Mouse (Mus musculus): ENCODE results near the gene Wwc2.

The Wwc2 gene

DNA sequence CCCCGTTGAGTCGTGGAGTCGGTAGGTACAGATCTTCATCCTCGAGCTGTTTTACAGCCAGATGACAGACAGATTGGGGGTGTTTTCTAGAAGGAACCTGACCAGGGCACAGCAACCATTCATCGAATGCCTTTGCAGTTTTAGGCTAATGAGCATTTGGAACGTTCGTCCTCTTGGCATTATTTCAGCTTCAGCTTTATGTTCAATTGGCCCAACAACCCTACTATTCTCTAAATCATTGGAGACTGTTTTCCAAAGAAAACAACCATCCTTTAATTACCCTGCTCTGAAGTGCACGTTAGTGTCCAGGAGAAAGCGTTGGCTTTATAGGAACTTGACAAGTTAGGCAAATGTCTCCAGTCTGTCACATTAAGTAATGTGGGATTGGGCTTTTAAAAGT, 54.3 kb downstream of the Wwc2 start:
- no peak for DNase-seq

DNA sequence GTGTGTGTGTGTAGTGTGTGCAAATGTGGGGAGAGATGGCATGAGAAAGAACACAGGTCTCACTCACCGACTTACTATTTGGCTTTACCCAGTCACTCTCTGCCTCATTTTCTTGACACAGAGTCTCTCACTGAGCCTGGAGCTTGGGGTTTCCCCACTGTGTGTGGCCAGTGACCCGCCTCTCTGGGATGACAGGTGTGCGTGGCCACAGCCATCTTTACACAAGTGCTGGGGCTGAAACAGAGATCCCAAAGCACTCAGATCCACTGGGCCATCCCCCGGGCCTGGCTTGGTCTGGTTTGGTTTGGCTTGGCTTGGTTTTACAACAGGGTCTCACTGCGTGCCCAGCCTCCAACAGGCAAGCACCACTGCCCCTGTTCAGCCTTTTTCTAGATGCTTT, 55.3 kb downstream of the Wwc2 start:
- no peak for DNase-seq

DNA sequence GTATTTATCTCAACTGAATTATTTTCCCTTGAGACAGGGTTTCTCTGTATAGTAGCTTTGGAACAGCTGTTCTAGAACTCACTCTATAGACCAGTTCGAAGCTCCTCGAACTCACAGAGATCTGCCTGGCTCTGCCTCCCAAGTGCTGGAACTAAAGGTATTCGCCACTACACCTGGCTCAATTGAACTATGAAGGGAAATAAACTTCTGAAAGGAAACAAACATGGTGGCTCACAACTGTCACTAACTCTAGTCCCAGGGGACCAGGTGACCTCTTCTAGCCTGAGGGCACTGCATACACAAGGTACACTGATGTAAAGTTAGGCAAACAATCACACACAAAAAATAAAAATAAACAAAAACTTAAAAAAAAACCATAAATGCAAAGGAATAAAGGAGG, 57.6 kb downstream of the Wwc2 start:
- DNase-seq, result no peak

DNA sequence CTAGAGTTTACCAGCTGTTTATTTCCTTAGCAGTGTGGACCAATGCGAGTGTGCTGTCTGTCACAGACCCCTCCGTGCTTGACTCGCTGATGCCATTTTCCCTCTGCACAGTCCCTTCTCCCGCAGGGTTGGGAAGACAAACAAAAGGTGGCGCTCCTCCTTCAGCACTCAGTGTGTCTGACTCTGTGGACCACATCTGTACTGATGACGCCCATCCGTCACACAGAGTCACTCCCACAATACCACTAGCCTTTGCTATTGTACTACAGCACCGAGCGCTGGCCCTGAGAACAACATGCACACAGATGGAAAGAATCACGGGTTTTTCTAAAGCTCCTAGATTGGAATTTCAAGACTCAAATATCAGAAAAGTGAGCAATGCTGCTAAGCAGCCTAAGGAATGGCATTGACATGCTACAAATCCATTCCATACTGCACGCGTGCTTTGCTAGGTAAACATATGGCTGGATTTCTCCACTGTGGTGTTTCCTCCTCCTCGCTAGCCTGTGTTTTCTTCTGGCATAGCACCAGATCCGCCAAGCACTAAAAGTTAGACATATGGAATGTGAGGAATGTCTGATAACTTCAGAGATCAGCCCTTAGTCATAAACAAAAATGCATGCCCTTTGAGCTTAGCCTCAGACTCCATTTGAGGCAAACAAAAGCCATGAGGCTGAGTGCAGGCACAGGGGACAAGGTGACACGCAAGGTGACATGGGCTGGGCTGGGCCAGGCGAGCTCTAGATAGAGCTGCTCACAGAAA, 58.5 kb downstream of the Wwc2 start:
- DNase-seq, result peak; percentile 48

DNA sequence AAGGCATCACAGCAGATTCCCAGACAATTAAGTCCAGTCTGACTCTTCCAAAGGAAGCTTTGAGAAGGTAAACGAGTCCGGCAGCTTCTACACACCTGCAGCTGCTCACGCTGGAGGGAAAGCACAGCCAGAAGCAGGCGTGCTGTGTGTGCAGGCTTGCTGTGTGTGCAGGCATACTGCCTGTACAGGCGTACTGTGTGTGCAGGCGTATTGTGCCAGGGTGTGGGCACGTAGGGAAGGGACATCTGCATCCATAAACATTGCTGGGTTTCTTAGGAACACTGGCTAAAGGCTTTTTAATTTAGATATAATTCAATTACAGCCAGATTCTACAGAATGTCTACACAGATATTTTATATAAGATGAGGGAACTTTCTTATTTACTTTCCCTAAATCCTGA, 59.4 kb downstream of the Wwc2 start:
- DNase-seq, result peak; percentile 41

DNA sequence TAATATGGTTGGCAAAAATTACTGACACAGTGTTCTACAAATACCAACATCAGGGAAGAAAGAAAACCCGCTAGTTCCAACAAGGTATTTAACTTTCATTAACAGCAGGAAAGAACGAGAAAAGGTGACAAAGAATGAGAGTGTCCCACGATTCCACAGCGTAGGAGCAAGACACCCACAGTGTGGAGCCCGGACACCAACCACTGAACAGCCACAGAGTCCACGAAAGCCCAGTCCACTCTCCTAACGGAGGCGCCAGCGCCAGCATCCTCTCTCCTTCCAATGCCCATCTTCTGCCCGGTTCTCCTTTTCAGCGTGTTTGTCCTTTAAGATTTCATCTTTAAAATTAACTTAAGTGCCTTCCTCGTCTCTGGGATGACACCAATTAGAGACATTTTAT, 61.1 kb downstream of the Wwc2 start:
- no peak for DNase-seq

DNA sequence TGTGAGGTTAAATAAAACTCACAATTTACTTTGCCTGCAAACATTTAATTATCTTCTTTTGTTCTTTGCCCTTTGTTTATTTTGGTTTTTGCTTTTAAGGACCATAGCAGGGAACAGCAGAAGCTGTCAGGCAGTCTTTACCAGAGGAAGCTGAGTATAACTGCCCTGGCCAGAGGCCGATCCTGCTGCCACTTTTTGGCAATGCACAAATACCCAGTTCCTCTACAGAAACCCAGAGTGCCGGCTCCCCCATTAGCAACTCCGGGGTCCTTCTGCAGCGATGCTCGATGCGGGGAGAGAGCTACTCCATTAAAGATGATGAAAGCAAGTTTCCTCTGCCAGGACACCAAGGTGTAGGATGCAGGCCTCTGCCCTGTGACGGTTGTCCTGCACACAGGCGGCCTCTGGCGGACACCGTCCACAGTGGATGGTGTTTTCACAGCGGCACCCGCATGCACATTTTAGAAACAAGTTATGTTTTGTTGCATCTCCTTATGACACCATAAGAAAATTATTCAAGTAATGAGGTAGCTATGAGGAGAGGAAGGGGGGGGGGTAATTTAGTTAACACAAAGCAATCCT, 62.0 kb downstream of the Wwc2 start:
- no peak for DNase-seq

DNA sequence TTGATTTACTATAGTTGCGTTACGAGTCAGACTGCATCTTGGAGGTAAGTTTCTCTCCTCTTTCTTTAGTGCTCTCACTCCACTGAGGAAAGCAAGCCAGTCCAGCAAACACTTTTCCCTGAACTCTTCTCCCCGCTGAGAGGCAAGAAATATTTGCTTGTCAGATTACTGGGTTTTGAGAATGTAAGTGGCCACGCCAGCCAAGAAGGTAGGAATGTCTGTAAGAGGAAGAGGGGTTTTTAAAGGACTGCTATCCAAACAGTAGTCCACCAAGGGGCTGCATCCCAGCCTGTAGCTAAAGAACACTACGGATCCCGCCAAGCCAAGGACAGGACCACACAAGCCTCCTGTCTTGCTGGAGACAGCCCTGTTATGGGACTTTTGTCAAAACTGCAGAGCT, 65.8 kb downstream of the Wwc2 start:
- no peak for DNase-seq

DNA sequence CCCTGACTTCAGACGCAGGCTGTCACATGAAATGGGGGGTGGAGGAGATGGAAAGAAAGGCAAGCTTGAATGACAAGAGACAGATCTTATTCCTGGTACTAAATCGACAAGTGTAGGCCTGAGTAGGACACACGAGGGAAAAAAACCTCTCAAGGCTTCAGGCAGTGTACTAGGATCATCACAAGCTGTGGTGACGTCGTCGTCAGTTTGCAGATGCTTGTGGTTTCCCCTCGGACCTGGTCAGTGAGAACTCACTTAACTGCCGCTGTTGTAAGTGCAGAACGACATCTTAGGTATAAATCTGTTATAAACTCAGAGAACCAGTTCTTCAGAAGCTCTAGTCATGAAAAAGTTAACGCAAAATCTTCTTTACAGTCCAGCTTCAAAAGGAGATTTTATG, 67.9 kb downstream of the Wwc2 start:
- no peak for DNase-seq

DNA sequence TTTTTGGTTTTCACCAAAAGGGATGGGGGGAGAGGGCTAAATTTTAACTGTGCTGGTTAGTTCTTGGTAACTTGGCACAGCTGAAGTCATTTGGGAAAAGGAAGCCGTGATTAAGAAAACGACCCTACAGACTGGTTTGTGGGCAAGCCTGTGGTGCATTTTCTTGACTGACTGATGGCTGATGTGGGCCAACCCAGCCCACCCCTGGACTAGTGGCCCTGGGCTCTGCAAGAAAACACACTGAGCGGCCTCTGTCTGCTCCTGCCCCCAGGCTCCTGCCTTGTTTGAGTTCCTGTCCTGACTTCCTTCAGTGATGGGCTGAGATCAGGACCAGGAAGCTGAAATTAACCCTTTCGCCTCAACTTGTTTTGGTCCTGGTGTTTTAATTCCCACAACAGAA, 68.7 kb downstream of the Wwc2 start:
- no peak for DNase-seq

DNA sequence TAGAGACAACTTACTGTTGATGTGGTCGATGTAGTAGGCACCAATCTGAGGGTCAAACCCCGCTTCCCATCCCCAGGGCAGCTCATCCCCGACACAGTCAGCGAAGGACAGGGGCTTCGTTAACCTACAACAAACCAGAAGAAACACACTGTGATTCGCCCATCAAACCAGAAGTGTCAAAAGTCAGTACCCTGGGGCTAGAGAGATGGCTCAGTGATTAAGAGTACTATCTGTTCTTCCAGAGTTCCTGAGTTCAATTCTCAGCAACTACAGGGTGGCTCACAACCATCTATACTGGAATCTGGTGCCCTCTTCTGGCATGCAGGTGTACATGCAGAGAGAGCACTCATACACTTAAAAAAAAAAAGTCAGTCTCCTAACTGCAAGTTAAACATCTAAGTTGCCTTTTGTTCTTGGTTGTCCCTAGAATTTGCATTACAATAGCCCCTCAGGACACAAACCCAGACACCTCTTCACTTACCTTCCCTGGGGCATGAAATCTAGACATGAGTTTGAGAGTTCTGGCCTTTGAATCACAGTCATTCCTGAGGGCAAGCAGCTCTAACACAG, 70.1 kb downstream of the Wwc2 start:
- DNase-seq, result no peak

DNA sequence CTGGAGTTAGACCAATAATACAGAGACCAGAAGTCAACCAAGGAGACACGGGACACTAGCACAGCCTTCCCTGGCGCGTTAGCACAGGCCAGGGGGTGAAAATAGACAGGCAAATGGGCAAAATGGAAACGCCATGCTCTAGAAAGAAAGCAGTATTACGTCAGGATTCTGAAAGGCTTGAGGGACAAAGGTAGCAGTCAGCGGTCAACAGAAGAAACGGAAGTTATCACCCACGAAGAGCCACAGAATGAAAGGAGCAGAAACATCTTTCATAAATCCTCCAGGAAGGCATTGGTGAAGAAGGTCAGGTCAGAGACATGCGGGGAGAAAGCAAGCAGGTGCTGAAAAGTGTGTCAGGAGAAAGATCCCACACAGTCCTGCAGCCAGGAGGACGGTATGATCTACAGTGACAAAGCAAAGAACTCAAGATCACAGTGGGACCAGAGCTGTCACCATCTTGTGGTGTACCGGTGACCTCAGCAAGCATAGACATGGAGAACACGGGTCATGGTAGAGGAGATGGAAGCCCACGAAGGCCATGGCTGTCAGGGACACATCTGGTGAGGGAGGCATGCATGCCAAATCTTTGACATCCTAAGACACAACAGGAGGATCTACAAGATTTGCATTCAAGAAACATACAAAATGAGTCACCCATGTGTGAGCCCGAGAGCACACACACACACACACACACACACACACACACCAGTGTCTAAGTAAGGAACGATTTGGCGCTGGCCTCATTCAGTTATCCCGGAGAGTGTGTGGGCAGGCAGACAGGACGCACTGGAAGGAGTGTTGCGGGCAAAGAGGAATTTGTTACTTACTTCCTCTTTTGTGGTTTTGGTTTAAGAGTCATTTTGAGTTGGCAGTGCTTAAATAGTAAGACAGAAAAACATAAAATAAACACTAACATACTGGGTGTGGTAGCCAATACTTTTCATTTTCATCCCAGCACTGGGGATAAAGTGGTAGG, 73.4 kb downstream of the Wwc2 start:
- DNase-seq, result no peak

DNA sequence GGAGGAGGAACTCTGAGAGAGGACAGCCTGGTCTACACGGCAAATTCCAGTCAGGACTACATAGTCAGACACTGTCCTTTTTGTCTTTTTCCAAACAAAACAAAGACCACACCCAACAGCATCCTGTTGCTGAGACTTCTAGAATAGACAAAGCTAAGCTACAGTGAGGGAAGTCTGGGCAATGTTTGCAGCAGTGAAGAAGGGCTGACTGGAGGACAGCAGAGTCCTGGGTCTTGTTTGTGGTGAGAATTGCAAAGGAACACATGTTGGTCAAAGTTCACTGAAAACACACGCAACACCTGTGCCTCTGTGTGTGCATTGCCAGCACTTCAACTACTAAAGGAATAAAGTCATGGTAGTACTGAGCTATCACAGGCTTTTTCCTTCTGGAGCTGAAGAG, 75.2 kb downstream of the Wwc2 start:
- DNase-seq, result no peak

DNA sequence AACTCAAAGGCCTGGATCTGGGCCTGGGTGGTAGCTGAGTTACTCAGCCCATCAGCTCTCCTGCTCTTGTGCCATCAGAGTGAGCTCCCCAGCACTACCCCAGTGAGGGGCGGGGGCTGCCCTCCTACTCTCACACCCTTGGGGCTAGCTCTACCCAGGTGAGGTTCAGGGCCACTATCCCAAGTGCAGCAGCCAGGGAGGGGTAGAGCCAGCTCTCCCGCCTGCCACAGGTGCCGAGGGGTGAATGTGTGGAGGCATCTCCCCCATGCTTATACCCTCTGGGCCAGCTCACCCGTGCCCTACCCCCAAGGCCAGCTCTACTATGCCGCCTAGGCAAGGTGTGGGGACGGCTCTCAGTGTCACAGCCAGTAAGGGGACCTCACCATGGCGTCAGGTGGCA, 75.8 kb downstream of the Wwc2 start:
- no peak for DNase-seq

DNA sequence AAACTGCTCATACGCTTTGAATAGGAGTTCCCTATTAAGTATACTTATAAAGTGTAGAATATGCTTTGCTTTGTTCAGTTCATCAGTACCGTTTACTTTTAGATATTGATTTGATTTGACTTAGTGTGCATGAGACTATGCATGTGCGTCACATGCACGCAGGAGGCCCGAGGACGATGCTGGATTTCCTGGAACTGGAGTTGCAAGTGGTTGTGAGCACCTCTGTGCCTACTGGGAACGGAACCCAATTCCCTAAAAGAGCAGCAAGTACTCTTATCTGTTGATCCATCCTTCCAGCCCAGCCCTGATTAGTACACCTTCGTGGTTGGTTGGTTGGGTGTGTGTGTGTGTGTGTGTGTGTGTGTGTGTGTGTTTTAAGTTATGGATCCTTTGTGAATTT, 76.6 kb downstream of the Wwc2 start:
- DNase-seq, result no peak

DNA sequence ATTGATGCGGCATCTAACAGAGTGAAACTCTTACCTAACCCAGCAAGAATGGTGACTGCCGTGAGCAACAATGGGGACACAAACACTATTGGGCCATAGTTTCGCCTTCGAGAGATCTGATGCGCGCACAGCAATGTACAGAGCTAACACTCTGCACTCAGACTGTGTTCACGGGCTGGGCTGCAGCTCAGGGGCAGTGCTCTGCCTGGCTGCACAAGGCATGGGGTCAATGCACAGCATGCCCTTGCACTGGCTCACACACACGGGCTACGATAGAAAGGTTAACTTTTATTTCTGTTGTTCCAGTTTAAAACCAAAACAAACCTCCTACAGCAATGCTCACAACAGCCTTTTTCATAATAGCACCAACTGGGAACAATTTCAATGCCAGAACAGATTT, 77.1 kb downstream of the Wwc2 start:
- DNase-seq, result no peak

DNA sequence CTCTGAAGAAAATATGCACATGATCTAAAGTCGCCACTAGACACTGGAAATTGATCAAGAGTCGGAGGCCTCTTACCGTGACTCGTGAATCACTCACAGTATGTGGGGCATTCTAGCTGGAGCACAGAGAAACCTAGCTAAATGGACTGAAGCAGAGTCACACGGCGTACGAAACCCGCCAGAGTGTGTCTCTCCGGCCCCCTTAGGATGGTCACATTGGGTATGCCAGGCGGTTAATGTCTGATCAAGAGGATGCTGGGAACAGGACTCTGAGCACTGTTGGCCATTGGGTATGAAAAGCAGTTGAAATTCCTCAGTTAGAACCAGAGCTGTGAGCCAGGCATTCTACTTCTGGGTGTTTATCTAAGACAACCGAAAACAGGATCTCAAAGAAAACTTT, 81.0 kb downstream of the Wwc2 start:
- DNase-seq, result no peak

DNA sequence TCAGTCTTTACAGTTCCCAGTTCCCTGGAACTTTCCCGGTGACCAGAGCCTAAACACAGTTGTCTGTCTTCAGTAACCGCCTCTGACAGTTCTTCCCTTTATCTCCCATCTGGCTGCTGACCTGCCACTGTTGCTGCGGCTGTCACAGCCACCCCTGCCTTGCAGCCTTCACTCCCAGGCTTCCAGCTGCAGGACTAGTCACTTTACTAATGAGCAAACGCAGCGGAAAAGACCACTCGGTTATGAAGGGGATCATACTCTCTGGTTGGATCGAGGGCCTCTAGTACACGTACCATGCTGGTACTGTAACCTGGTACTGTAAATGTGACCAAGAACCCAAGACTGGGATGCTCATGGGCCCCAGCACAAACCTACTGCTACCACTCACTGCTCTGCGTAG, 83.7 kb downstream of the Wwc2 start:
- no peak for DNase-seq

DNA sequence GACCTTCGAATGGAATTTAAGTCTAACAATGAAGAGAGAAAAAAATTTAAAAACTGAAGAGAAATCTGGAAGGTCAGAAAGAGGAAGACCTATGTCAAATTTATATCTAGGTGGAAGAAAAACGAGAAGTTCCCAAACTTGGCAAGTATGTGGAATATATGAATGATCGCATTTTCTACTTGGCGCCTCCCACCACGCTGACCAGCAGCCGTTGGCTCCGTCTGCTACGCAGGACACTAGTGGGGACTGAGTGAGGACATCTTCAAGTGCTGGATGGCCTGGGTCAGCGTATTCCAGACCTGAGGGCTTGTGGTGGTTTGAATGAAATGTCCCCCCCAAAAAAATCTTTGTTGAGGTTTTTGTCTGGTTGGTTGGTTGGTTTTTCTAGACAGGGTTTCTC, 84.6 kb downstream of the Wwc2 start:
- no peak for DNase-seq

DNA sequence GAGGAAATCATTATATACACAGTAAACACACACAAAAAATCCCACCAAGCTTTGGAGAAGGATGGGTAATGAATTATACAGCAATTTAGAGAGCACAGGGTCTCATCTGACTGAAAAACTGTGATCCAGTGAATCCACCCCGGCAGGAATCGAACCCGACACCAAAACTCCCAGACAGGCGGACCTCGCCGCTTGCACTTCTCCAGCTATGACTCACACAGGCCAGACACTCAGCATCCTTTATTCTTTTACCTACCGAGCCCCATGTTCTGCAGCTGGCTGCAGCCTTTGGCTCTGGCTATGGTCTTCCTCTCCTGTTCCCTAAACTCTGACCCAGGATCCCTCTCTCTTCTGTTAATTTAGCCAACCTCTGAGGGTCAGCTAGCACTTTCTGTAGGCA, 85.5 kb downstream of the Wwc2 start:
- no peak for DNase-seq

DNA sequence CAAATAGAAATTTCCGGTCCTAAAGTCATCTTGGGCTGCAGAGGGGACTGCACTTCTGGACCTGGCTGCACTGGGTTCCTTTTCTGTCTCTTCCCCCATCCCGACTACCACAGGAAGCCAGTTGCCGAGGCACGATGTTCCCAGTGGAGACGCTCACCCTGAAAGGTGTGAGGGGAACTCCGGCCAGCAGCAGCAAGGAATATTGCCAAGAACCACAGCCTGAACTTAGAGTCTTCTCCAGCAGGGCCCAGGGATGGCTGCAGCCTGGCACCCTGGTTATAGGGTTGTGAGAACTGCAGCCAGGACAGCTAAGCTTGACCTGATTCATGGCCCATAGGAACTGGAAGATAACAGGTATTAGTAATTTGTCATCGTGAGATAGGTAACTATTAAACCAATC, 86.7 kb downstream of the Wwc2 start:
- DNase-seq, result no peak

DNA sequence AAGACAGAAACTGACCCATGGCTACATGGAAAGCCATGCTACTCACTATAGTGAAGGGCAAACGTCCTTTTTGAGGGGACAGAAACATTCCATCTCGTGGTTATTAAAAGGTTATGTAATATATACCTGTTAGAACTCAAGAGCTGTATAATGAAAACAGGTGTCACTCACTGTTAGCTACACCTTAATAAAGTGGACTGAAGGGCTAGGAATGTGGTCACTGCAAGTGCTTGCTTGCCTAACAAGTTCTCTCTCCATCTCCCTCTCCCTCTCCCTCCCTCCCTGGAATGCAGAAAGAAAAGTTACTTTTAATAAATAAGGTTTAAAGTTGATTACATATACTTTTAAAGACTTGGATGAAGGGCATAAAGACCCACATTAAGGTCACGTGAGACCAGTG, 88.0 kb downstream of the Wwc2 start:
- DNase-seq, result no peak

DNA sequence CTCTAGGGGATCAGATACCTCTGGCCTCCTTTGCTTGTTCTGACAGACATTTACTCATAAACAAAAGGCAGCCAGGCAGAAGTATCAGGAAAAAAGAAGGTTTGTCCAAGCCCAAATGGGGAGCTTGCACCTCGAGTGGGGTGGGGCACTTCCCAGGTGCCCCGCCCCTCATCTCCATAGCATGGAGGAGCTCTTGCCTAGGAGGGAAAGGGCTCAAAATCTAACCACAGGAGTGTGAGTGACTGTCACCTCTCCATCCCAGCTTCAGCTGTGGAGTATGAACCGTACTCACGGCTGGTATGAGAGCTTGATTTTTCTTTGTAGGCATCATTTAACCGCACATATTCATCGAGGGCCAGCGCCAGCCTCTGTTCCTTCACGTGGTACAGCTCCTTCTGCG, 90.4 kb downstream of the Wwc2 start:
- no peak for DNase-seq

DNA sequence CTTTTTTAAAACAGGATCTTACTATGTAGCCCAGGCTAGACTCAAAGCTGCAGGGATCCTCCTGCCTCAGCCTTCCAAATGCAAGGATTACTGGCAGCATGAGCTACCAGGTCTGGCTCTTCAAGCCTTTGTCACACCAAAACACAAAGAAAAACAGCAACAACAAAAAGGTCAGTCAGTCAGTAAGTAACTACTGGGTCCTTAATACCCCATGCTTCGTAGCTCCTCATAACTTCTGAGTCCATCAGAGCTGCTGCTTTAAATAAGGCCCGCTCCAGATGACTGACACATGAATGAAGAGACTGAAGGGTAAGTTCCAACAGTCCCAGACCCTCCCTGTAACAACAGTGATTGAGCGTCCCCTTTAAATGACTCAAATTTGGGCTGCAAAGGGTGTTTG, 90.8 kb downstream of the Wwc2 start:
- DNase-seq, result no peak
